Mouse (Mus musculus) liver, adult 2 months (tissue): Measurements from ENCODE around the gene Ppp6r3.

Experiments used
- CTCF ChIP-seq: fragments of 200-500 bp; IDR thresholded peaks from 2 replicates; pipeline ENCODE4 v1.5.1; 2011; ENCODE audit warnings: low read depth, low read length, control low read depth
- POLR2A ChIP-seq: fragments of 200-500 bp; IDR thresholded peaks from 2 replicates; pipeline ENCODE4 v1.6.1; 2011; ENCODE audit warnings: low read length, control low read depth; ENCODE audit not compliant: insufficient read depth; ENCODE audit errors: extremely low read depth

GRCm38 (mm10) chr19:3519471-3520169 lies 55.9 kb downstream of the Ppp6r3 start:
- TF ChIP-seq CTCF (no peak), POLR2A (no peak)
